Mouse (Mus musculus): Measurements from ENCODE around the gene Smarcd3.
A peak's percentile ranks its signal among the peaks of the same experiment; 100 is the strongest.

Smarcd3 gene

GRCm38 (mm10) chr5:24620116-24620515 lies 4.1 kb downstream of the Smarcd3 start:
- no peak for DNase-seq

- DNase-seq: no peak
These were observed 5.3 kb downstream of the Smarcd3 start for GRCm38 (mm10) chr5:24618921-24619320.

DNA sequence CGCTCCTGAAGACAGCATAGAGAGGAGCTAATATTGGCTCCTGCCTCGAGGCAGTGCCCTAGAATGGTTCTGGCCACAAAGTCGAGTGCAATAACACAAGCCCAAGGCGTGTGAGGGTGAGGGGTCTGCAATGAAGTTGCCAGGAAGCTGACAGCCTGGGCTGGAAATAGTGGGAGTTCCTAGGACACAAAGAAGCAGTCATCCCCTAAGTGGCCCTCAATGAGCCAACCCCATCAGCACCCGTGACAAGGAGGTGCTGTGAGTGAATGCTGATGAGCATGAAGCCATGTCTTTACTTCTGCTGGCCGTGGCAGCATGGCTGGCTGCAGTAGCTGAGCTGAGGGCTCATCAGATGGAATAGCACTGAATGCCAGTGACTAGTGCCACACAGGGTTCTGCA lies 9.1 kb downstream of the Smarcd3 start:
- DNase-seq: no peak

DNA sequence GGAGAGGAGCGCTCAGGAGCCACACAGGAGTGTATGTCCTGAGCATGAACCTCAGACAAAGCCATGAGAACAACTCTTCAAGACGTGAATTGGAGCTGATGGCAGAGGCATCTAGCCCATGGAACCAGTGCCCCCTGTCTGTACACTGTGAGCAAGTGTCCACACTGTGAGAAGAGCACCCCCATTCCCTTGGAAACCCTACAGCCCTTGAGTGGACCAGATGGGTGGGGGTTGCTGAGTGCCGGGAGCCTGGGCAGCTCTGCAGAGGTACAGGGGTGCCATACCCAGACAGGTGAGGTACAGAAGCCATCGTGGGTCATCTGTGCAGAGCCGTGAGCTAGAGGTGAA lies 11.9 kb downstream of the Smarcd3 start:
- DNase-seq: no peak

DNA sequence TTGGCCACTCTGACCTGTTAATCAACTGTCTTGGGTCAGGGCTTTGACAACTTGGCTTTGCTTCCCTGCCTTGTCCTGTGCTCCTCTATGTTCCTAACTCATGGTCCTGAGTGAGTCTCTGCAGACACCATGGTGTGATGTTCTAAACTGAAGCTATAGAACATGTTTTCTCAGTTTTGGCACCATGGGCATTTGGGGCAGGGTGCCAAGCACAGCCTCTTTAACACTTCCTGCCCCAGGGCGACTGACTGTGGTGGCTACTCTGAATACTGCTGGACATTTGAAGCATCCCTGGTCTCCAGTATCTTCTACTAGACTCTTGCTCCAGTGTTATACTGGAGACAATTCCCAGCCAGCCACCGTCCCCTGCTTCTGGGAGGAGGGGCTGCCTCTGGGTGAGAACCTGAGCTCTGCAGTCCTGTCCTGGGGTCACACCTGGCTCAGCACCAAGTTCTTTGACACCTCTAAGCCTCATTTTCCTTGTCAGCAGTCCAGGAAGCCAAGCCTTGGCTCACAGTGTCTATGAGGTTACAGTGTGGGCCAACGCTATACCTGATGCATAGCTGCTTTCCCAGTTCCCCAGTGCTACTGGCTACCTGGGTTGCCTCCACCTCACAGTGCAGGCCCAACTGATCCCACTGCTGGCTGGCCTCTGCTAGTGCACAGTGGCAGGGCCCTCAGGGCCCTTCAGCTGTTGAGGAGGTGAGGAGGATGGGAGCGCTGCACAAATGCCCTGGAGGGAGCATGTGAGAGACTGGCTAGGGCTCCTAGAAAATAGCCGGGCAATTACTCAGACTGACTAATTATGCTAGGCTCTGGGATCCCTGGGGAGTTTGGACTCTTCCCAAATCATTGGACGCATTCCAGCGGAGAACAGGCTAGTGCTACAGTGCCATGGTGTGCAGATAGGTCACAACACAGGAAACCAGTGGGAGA lies 12.6 kb downstream of the Smarcd3 start:
- no peak for DNase-seq

GRCm38 (mm10) chr5:24609388-24609787 lies 14.8 kb downstream of the Smarcd3 start:
- DNase-seq: no peak

- DNase-seq: no peak
These were observed 18.1 kb downstream of the Smarcd3 start for GRCm38 (mm10) chr5:24605980-24606665.

DNA sequence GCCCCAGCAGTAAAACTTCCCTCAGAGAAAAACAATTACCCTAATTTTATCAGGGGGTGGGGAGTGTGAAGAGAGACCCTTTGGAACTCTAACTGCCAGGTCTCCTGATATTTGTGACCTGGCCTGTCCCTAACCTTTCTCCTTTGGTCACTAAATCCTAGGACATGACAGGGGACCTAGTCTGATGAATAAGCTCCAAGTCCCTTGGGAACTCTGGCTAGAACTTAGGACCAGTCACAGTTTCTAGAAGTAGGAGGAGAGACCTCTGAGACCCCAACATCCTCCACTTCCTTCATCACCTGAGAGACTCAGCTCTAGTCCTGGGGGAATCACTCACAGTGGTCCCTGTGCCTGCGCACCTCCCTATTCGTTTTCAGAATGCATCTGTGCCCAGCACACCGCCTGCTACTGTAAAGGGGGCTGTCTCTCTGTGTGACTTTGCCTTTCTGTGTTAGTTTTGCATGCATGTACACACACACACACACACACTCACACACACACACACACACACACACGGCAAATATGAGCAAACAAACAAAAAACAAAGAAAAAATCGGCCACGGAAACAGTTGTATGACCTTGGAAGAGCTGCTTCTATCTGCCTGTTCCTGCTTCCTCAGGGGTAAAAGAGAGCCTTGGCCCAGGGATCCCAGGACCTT lies 18.8 kb downstream of the Smarcd3 start:
- no peak for DNase-seq

GRCm38 (mm10) chr5:24604656-24605100 lies 19.5 kb downstream of the Smarcd3 start:
- DNase-seq: peak; percentile 76

GRCm38 (mm10) chr5:24604080-24604655 lies 20.0 kb downstream of the Smarcd3 start:
- DNase-seq: no peak

GRCm38 (mm10) chr5:24603431-24604010 lies 20.7 kb downstream of the Smarcd3 start:
- DNase-seq: no peak

GRCm38 (mm10) chr5:24602751-24603343 lies 21.4 kb downstream of the Smarcd3 start:
- no peak for DNase-seq

- DNase-seq: peak; percentile 46
These were observed 22.1 kb downstream of the Smarcd3 start for GRCm38 (mm10) chr5:24601911-24602750.

DNA sequence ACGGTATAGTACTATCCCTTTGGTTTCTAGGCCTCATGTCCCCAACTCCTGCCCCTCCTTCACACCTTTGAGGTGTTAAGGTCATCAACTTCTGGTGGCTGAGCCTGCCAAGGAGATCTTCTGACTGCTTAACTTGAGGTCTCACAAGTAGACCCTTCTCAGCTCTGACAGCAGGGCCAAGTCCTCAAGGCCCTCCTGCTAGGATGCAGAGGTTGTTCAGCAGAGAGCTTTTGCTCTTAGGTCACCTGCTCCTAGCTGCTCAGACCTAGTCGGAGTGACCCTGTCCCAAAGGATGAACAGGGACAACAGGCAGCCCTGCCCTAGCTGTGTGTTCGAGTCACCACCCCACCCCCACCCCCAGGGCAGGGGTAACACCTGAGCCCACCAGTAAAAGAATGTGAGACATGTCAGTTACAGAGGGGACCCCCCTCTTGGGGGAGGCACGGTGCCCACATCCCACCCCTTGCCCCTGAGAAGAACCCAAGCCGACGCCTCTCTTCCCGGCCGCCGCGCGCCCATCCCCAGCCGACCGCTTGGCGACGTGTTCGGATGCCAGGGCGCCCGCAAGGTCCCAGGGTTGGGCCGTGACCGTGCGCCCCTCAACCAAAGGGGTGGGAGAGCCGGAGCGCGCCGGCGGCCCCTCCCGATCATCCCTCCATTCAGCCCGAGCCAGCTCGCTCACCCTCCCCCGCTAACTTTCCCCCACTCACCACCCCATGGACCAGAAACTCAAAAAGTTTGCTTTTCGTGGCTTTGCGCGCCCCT lies 23.0 kb downstream of the Smarcd3 start:
- DNase-seq: no peak

GRCm38 (mm10) chr5:24600236-24600635 lies 24.0 kb downstream of the Smarcd3 start:
- DNase-seq: no peak

DNA sequence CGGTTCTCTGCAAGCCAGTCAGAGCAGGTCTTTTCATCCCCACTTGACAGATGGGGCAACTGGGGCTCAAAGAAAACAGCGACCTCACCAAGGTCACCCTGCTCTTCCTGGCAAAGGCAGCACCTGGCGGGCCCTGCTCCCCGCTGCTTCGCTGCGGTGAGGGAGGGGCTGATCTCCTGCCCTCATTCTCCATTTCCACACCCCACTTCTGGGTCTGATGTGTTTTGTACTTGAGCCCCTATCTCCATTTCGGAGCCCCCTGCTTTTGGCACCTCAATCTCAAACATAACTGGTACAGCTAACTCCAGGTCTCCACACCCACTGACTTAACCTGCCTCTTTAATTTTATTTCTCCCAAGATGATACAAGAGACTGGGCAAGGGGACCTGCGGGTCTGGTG lies 25.1 kb downstream of the Smarcd3 start:
- no peak for DNase-seq

- peak; percentile 72 for DNase-seq
These were observed 25.6 kb downstream of the Smarcd3 start for GRCm38 (mm10) chr5:24598570-24599006.

- DNase-seq: no peak
These were observed 26.2 kb downstream of the Smarcd3 start for GRCm38 (mm10) chr5:24597901-24598569.

GRCm38 (mm10) chr5:24597221-24597728 lies 26.9 kb downstream of the Smarcd3 start:
- DNase-seq: peak; percentile 75

Data from right cerebral cortex, postnatal 14 days (tissue).